Mouse (Mus musculus) embryonic facial prominence, embryonic 14.5 days (tissue): ENCODE measurements around the gene Gm21258. TPM values are rescaled to one million over a fixed set of nuclear protein-coding genes. Genes with fewer than 3 reads are reported as not detected.
"Not testable (repeated sequence)": the region's sequence is repeated elsewhere in the genome, so short reads cannot be mapped to it uniquely, and the experiment has no call there.

Source experiments
- ATAC-seq: fragments of 200-750 bp; cut with Nextera tagmentation; 2 replicates; pipeline ENCODE4 v1.8.0; 2017; ENCODE audit warnings: low read depth, moderate number of reproducible peaks, moderate TSS enrichment
- DNase-seq: peaks from one replicate; pipeline ENCODE4 v3.0.0-alpha.2; 2015; ENCODE audit warnings: low spot score
- H3K27ac ChIP-seq: fragments of 300-500 bp; sonication (generic); replicated peaks from 2 replicates; pipeline ENCODE4 v1.5.1; 2014; ENCODE audit warnings: low read depth, mild to moderate bottlenecking, low read length, moderate library complexity
- H3K27me3 ChIP-seq: fragments of 300-500 bp; sonication (generic); replicated peaks from 2 replicates; pipeline ENCODE4 v1.6.1; 2014; ENCODE audit warnings: low read length; ENCODE audit not compliant: control insufficient read depth, insufficient read depth
- H3K36me3 ChIP-seq: fragments of 300-500 bp; sonication (generic); 2 replicates; pipeline ENCODE4 v1.6.1; 2014; ENCODE audit warnings: low read length, mixed read lengths; ENCODE audit not compliant: control insufficient read depth, insufficient read depth
- H3K4me1 ChIP-seq: fragments of 300-500 bp; sonication (generic); 2 replicates; pipeline ENCODE4 v1.6.1; 2014; ENCODE audit warnings: antibody characterized with exemption, low read length; ENCODE audit not compliant: control insufficient read depth, insufficient read depth
- H3K4me2 ChIP-seq: fragments of 300-500 bp; sonication (generic); 2 replicates; pipeline ENCODE4 v1.6.1; 2014; ENCODE audit warnings: low read depth, mild to moderate bottlenecking, low read length, moderate library complexity, mixed read lengths
- H3K4me3 ChIP-seq: fragments of 300-500 bp; sonication (generic); 2 replicates; pipeline ENCODE4 v1.5.1; 2014; ENCODE audit warnings: low read depth, mild to moderate bottlenecking, low read length
- H3K9ac ChIP-seq: fragments of 300-500 bp; sonication (generic); 2 replicates; pipeline ENCODE4 v1.6.1; 2014; ENCODE audit warnings: low read depth, mild to moderate bottlenecking, low read length, moderate library complexity, mixed read lengths
- H3K9me3 ChIP-seq: fragments of 300-500 bp; sonication (generic); 2 replicates; pipeline ENCODE4 v1.6.1; 2016; ENCODE audit warnings: low read length; ENCODE audit not compliant: control insufficient read depth
- WGBS: fragments of 180-500 bp; shearing (Covaris S2); extraction: QIAGEN DNeasy Blood & Tissue Kit; methylation state at CpG from one replicate; pipeline ENCODE4 v1.1.7; 2014; 5-methylcytosine and 5-hydroxymethylcytosine counted together
- polyA plus RNA-seq: library from polyadenylated mRNA; unstranded; fragments of >200 nt; fragmentation: Nextera tagmentation; extraction: Ambion mirVana; gene quantifications from 2 replicates; pipeline ENCODE4 v1.2.1, GENCODE M21; 2014

Gene Gm21258
- polyA plus RNA-seq = not detected in 2 replicates

DNA sequence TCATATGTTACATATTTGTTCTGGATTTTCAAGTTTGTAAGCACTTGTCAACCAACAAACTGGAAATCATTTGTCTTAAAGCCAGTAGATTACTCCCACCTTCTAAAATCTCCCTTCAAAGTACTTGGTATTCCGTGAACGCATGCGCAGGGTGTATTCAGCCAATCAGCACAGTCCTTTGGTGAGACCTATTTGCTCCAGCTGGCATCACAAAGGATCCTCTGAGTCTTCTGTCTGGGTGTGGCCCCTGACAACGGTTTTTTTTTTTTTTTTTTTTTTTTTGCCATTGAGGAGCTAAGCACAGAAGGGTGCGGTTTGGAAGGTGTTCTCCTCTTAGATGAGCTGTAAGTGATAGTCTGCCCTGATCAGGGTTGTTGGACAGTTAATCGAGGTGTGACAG lies at the start of gene Gm21258:
Gm21258 (plus strand) TSS at position 301 of the 400 bp plus-strand sequence.
- WGBS = no CpG with 5 or more reads among the region's 6 CpGs
- not testable (repeated sequence) for DNase-seq, H3K9ac ChIP-seq, H3K27me3 ChIP-seq, H3K4me1 ChIP-seq, H3K9me3 ChIP-seq, H3K36me3 ChIP-seq, H3K4me2 ChIP-seq, H3K4me3 ChIP-seq, H3K27ac ChIP-seq, ATAC-seq
